Comparison of ENCODE assay signal across 9 mouse cellular contexts in the genomic region with DNA sequence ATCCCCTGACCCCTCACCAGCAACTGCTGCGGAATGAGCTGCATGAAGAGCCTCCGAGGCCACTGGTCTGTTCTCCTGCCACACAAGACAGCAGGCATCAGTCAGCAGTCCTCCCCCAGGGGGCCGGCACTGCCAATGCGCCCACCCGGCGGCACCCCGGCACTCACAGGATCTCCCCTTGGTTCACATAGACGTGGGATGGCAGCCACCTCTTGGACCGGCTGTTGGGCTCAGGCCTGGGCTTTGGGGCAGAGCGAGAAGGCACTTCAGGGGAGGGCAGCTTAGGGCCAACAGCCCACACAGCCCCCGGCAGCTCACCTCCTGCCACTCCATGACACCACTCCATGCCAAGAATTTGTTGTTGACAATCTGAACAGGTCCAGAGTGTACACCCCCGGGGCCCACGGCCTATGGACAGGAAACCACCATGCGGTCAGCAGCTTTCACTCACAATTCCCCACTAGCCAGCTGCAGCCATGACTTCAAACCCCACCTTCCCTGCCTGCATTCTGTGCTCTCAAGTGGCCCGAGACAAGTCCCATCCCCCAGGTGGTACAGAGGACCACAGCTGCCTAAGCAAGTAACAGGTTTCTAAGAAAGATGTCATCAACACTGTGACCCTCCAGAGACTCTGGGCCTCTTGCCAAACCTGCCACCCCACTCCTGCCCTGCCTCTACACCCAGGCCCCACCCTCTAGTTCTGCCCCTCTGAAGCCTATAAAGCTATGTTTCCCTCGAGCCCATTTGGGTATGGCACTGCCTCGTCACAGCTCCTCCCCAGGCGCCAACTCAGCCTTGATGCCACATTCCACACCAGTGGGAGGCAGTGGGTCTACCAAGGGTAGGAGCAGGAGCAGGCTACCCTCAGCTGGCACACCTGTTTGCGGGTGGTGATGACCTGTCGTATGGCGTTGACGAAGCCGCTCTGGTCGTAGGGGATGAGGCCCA. TPM values are rescaled to one million over a fixed set of nuclear protein-coding genes. Genes with fewer than 3 reads are reported as not detected.
DNase-seq lines count a peak whose midpoint lies in the region; ATAC-seq and TF ChIP-seq lines count a peak whose summit lies in the region.
"Had no signal": no experiment of that assay in that cellular context is flagged by ENCODE, and none has a peak within 500 bp of the region (broad histone marks: within the 10 kb centered on the region; RNA-seq: fewer than 3 reads in every experiment).

No protein-coding gene starts in this region.

- peak overlapping the region; percentile 99 for H3K27ac ChIP-seq in gastrocnemius, adult 2 months
- no peak overlapping the region for H3K27ac ChIP-seq in midbrain, embryonic 11.5 days (ENCODE audit: low read depth, low read length)
- H3K27ac ChIP-seq in midbrain, embryonic 15.5 days: no peak overlapping the region
- H3K27ac ChIP-seq in intestine, embryonic 16.5 days (ENCODE audit: low read length): no peak overlapping the region
- H3K27ac ChIP-seq in stomach, embryonic 15.5 days: 0 out of 2 replicates have a peak overlapping the region, but pooled peaks have one; percentile 80

- 88% methylated on average over 24 of the region's 24 CpGs for WGBS in midbrain, embryonic 11.5 days
- 78% methylated on average over 24 of the region's 24 CpGs for WGBS in midbrain, embryonic 15.5 days
- 79% methylated on average over 24 of the region's 24 CpGs for WGBS in intestine, embryonic 16.5 days
- 77% methylated on average over 24 of the region's 24 CpGs for WGBS in stomach, embryonic 15.5 days

- H3K4me2 ChIP-seq in midbrain, embryonic 11.5 days: no peak overlapping the region
- no peak overlapping the region for H3K4me2 ChIP-seq in midbrain, embryonic 15.5 days
- no peak overlapping the region for H3K4me2 ChIP-seq in intestine, embryonic 16.5 days (ENCODE audit: low read depth, low read length)
- H3K4me2 ChIP-seq in stomach, embryonic 15.5 days: 0 out of 2 replicates have a peak overlapping the region, but pooled peaks have one; percentile 81

- H3K4me3 ChIP-seq in gastrocnemius, adult 2 months: no peak overlapping the region
- H3K4me3 ChIP-seq in midbrain, embryonic 11.5 days (ENCODE audit: low read depth, low read length): no peak overlapping the region
- H3K4me3 ChIP-seq in midbrain, embryonic 15.5 days: no peak overlapping the region
- no peak overlapping the region for H3K4me3 ChIP-seq in intestine, embryonic 16.5 days (ENCODE audit: low read length)
- H3K4me3 ChIP-seq in stomach, embryonic 15.5 days (replicated peaks): no peak overlapping the region

- H3K9me3 ChIP-seq in midbrain, embryonic 11.5 days (ENCODE audit: control insufficient read depth, low read length): no peaks in the 10 kb centered on the region
- H3K9me3 ChIP-seq in midbrain, embryonic 15.5 days: no peaks in the 10 kb centered on the region
- H3K9me3 ChIP-seq in intestine, embryonic 16.5 days (ENCODE audit: control insufficient read depth, low read length): no peaks in the 10 kb centered on the region
- H3K9me3 ChIP-seq in stomach, embryonic 15.5 days: no peaks in the 10 kb centered on the region

- peak; percentile 46 for DNase-seq in gastrocnemius, adult 2 months
- no peak for DNase-seq in gastrocnemius, postnatal 25 days
- peak; percentile 83 for DNase-seq in midbrain, embryonic 11.5 days (ENCODE audit: low spot score, missing footprints)
- DNase-seq in right cerebral cortex, postnatal 4 days: no peak
- DNase-seq in layer of hippocampus, postnatal 25 days (ENCODE audit: extremely low spot score in 1 of 2, low spot score in 1 of 2): no peak
- DNase-seq: spleen, adult 18-20 months had no signal

- TF ChIP-seq CTCF in gastrocnemius, adult 2 months (IDR thresholded peaks at IDR 0.05): no peak

- H3K36me3 ChIP-seq in midbrain, embryonic 11.5 days (ENCODE audit: control insufficient read depth, insufficient read depth, low read length): peaks cover 26% of the 10 kb centered on the region
- H3K36me3 ChIP-seq in midbrain, embryonic 15.5 days (replicated peaks): peaks cover 25% of the 10 kb centered on the region
- peaks cover 21% of the 10 kb centered on the region for H3K36me3 ChIP-seq in intestine, embryonic 16.5 days (ENCODE audit: control insufficient read depth, insufficient read depth, low read length)
- H3K36me3 ChIP-seq in stomach, embryonic 15.5 days: peaks cover 38% of the 10 kb centered on the region

- intact Hi-C loops in gastrocnemius, adult 2 months (cut with DNase I): no loop called here

- ATAC-seq in midbrain, embryonic 11.5 days (ENCODE audit: low FRiP score): no peak
- ATAC-seq in midbrain, embryonic 15.5 days (replicated peaks): no peak
- no peak for ATAC-seq in intestine, embryonic 16.5 days
- ATAC-seq in stomach, embryonic 15.5 days (ENCODE audit: insufficient read depth, low FRiP score, low read depth): no peak

- H3K4me1 ChIP-seq in midbrain, embryonic 11.5 days (ENCODE audit: control insufficient read depth, insufficient read depth, low read length): peaks cover 24% of the 10 kb centered on the region
- H3K4me1 ChIP-seq in midbrain, embryonic 15.5 days: peaks cover 51% of the 10 kb centered on the region
- H3K4me1 ChIP-seq in intestine, embryonic 16.5 days (ENCODE audit: control insufficient read depth, insufficient read depth, low read length): peaks cover 41% of the 10 kb centered on the region
- H3K4me1 ChIP-seq in stomach, embryonic 15.5 days: peaks cover 53% of the 10 kb centered on the region

- no peaks in the 10 kb centered on the region for H3K27me3 ChIP-seq in midbrain, embryonic 11.5 days (ENCODE audit: control insufficient read depth, insufficient read depth, low read length)
- H3K27me3 ChIP-seq in midbrain, embryonic 15.5 days (replicated peaks): no peaks in the 10 kb centered on the region
- H3K27me3 ChIP-seq in intestine, embryonic 16.5 days (replicated peaks; ENCODE audit: control insufficient read depth, insufficient read depth, low read length): no peaks in the 10 kb centered on the region
- no peaks in the 10 kb centered on the region for H3K27me3 ChIP-seq in stomach, embryonic 15.5 days (replicated peaks)

- H3K9ac ChIP-seq in midbrain, embryonic 11.5 days (ENCODE audit: low read length): no peak overlapping the region
- no peak overlapping the region for H3K9ac ChIP-seq in midbrain, embryonic 15.5 days
- peak overlapping the region; percentile 100 for H3K9ac ChIP-seq in intestine, embryonic 16.5 days (ENCODE audit: low read depth, low read length)
- no peak overlapping the region for H3K9ac ChIP-seq in stomach, embryonic 15.5 days

RNA-seq across cellular contexts. Expression of gene Ptov1, which starts 4.7 kb away (rescaled TPM):
- 100 to 1,000 TPM; 126 to 137 TPM for total RNA-seq in gastrocnemius, adult 2 months (2021)
- 100 to 1,000 TPM; 116 to 125 TPM for total RNA-seq in gastrocnemius, postnatal 25 days (2021)
- 316 and 350 TPM in 2 replicates for polyA plus RNA-seq in midbrain, embryonic 11.5 days (2014; fragmentation: Nextera tagmentation; extraction: Ambion mirVana)
- polyA plus RNA-seq in midbrain, embryonic 15.5 days (2015; fragmentation: Nextera tagmentation; extraction: Ambion mirVana): 517 and 553 TPM in 2 replicates
- polyA plus RNA-seq in intestine, embryonic 16.5 days (2015; fragmentation: Nextera tagmentation; extraction: Ambion mirVana): 71.8 and 159 TPM in 2 replicates
- 291 and 320 TPM in 2 replicates for polyA plus RNA-seq in stomach, embryonic 15.5 days (2015; fragmentation: Nextera tagmentation; extraction: Ambion mirVana)
- 100 to 1,000 TPM; 311 to 358 TPM for total RNA-seq in layer of hippocampus, postnatal 25 days (2021)

RNA-seq across cellular contexts. Expression of gene Pnkp, which starts 7.9 kb away (rescaled TPM):
- 10 to 100 TPM; 19.4 to 21.2 TPM for total RNA-seq in gastrocnemius, adult 2 months (2021)
- total RNA-seq in gastrocnemius, postnatal 25 days (2021): 10 to 100 TPM; 15.6 to 15.8 TPM
- polyA plus RNA-seq in midbrain, embryonic 11.5 days (2014; fragmentation: Nextera tagmentation; extraction: Ambion mirVana): 26.1 and 28.6 TPM in 2 replicates
- polyA plus RNA-seq in midbrain, embryonic 15.5 days (2015; fragmentation: Nextera tagmentation; extraction: Ambion mirVana): 30.5 and 32.8 TPM in 2 replicates
- polyA plus RNA-seq in intestine, embryonic 16.5 days (2015; fragmentation: Nextera tagmentation; extraction: Ambion mirVana): 26.6 and 30.6 TPM in 2 replicates
- polyA plus RNA-seq in stomach, embryonic 15.5 days (2015; fragmentation: Nextera tagmentation; extraction: Ambion mirVana): 25.5 and 32.7 TPM in 2 replicates
- total RNA-seq in layer of hippocampus, postnatal 25 days (2021): 10 to 100 TPM; 31.1 to 34.0 TPM

RNA-seq across cellular contexts. Expression of gene Tbc1d17, which starts 16.0 kb away (rescaled TPM):
- total RNA-seq in gastrocnemius, adult 2 months (2021): 10 to 100 TPM; 40.8 to 56.4 TPM
- 10 to 100 TPM; 38.6 to 41.2 TPM for total RNA-seq in gastrocnemius, postnatal 25 days (2021)
- 63.4 and 69.4 TPM in 2 replicates for polyA plus RNA-seq in midbrain, embryonic 11.5 days (2014; fragmentation: Nextera tagmentation; extraction: Ambion mirVana)
- 121 and 122 TPM in 2 replicates for polyA plus RNA-seq in midbrain, embryonic 15.5 days (2015; fragmentation: Nextera tagmentation; extraction: Ambion mirVana)
- polyA plus RNA-seq in intestine, embryonic 16.5 days (2015; fragmentation: Nextera tagmentation; extraction: Ambion mirVana): 73.6 and 77.9 TPM in 2 replicates
- polyA plus RNA-seq in stomach, embryonic 15.5 days (2015; fragmentation: Nextera tagmentation; extraction: Ambion mirVana): 64.5 and 72.0 TPM in 2 replicates
- 10 to 100 TPM; 59.0 to 61.0 TPM for total RNA-seq in layer of hippocampus, postnatal 25 days (2021)

RNA-seq across cellular contexts. Expression of gene Akt1s1, which starts 16.1 kb away (rescaled TPM):
- 100 to 1,000 TPM; 128 to 137 TPM for total RNA-seq in gastrocnemius, adult 2 months (2021)
- 100 to 1,000 TPM; 103 to 113 TPM for total RNA-seq in gastrocnemius, postnatal 25 days (2021)
- polyA plus RNA-seq in midbrain, embryonic 11.5 days (2014; fragmentation: Nextera tagmentation; extraction: Ambion mirVana): 31.8 and 34.3 TPM in 2 replicates
- polyA plus RNA-seq in midbrain, embryonic 15.5 days (2015; fragmentation: Nextera tagmentation; extraction: Ambion mirVana): 89.7 and 91.1 TPM in 2 replicates
- polyA plus RNA-seq in intestine, embryonic 16.5 days (2015; fragmentation: Nextera tagmentation; extraction: Ambion mirVana): 105 and 107 TPM in 2 replicates
- polyA plus RNA-seq in stomach, embryonic 15.5 days (2015; fragmentation: Nextera tagmentation; extraction: Ambion mirVana): 110 and 112 TPM in 2 replicates
- total RNA-seq in layer of hippocampus, postnatal 25 days (2021): 10 to 100 TPM; 76.1 to 79.5 TPM

RNA-seq across cellular contexts. Expression of gene Med25, which starts 27.6 kb away (rescaled TPM):
- 10 to 100 TPM; 53.1 to 68.5 TPM for total RNA-seq in gastrocnemius, adult 2 months (2021)
- 10 to 100 TPM; 50.9 to 51.2 TPM for total RNA-seq in gastrocnemius, postnatal 25 days (2021)
- polyA plus RNA-seq in midbrain, embryonic 11.5 days (2014; fragmentation: Nextera tagmentation; extraction: Ambion mirVana): 69.5 and 75.4 TPM in 2 replicates
- 179 TPM in 2 replicates for polyA plus RNA-seq in midbrain, embryonic 15.5 days (2015; fragmentation: Nextera tagmentation; extraction: Ambion mirVana)
- 86.6 and 98.5 TPM in 2 replicates for polyA plus RNA-seq in intestine, embryonic 16.5 days (2015; fragmentation: Nextera tagmentation; extraction: Ambion mirVana)
- 88.7 and 91.0 TPM in 2 replicates for polyA plus RNA-seq in stomach, embryonic 15.5 days (2015; fragmentation: Nextera tagmentation; extraction: Ambion mirVana)
- 100 to 1,000 TPM; 105 to 108 TPM for total RNA-seq in layer of hippocampus, postnatal 25 days (2021)

Comparison
In these comparisons a context has a peak if more than half of its experiments do, and no peak if none do; other contexts are left out.
1. DNase-seq: peak in gastrocnemius, adult 2 months (single experiment) and midbrain, embryonic 11.5 days (single experiment); none in gastrocnemius, postnatal 25 days (single experiment), right cerebral cortex, postnatal 4 days (single experiment) and layer of hippocampus, postnatal 25 days (0 of 2).
2. H3K27ac ChIP-seq: peak in gastrocnemius, adult 2 months (single experiment) and stomach, embryonic 15.5 days (single experiment); none in midbrain, embryonic 11.5 days (single experiment), midbrain, embryonic 15.5 days (single experiment) and intestine, embryonic 16.5 days (single experiment).